Mouse (Mus musculus): ENCODE measurements at regions not wholly inside any gene's neighbourhood (a gene's known extent, or its start where the extent isn't known, plus 50 kb on each side); places are given as distances from the start of the nearest gene placed in this dataset.
"Not testable (repeated sequence)": the region's sequence is repeated elsewhere in the genome, so short reads cannot be mapped to it uniquely, and the experiment has no call there.

GRCm38 (mm10) chr5:77809844-77810243 is 402.0 kb upstream of the Igfbp7 start:
- no peak for DNase-seq

GRCm38 (mm10) chr5:77807726-77808125 is 399.9 kb upstream of the Igfbp7 start:
- peak; percentile 31 to 54 for DNase-seq

- DNase-seq, result no peak
These were observed 398.7 kb upstream of the Igfbp7 start for GRCm38 (mm10) chr5:77806334-77807157.

- no peak for DNase-seq
These were observed 398.0 kb upstream of the Igfbp7 start for GRCm38 (mm10) chr5:77805796-77806195.

GRCm38 (mm10) chr5:77805303-77805702 is 397.5 kb upstream of the Igfbp7 start:
- DNase-seq, result no peak

- peak in 1 of 2 experiments; percentile 6 for DNase-seq
These were observed 396.3 kb upstream of the Igfbp7 start for GRCm38 (mm10) chr5:77804113-77804512.

- DNase-seq, result peak; percentile 32 to 65
These were observed 395.7 kb upstream of the Igfbp7 start for GRCm38 (mm10) chr5:77803562-77803961.

GRCm38 (mm10) chr5:77796960-77797359 is 389.1 kb upstream of the Igfbp7 start:
- no peak for DNase-seq

GRCm38 (mm10) chr5:77795766-77796165 is 387.9 kb upstream of the Igfbp7 start:
- no peak for DNase-seq

GRCm38 (mm10) chr5:77783953-77784352 is 376.1 kb upstream of the Igfbp7 start:
- no peak for DNase-seq

GRCm38 (mm10) chr5:77762426-77763042 is 354.7 kb upstream of the Igfbp7 start:
- no peak for DNase-seq

- no peak for DNase-seq
These were observed 354.2 kb upstream of the Igfbp7 start for GRCm38 (mm10) chr5:77762013-77762412.

- DNase-seq, result no peak
These were observed 341.1 kb upstream of the Igfbp7 start for GRCm38 (mm10) chr5:77748933-77749332.

- DNase-seq, result no peak
These were observed 338.8 kb upstream of the Igfbp7 start for GRCm38 (mm10) chr5:77746604-77747003.

- DNase-seq, result no peak
These were observed 335.6 kb upstream of the Igfbp7 start for GRCm38 (mm10) chr5:77743467-77743866.

- DNase-seq, result not testable (repeated sequence)
These were observed 322.4 kb upstream of the Igfbp7 start for GRCm38 (mm10) chr5:77730286-77730685.

- no peak for DNase-seq
These were observed 273.8 kb upstream of the Igfbp7 start for GRCm38 (mm10) chr5:77681592-77681991.

GRCm38 (mm10) chr5:77672073-77672924 is 264.5 kb upstream of the Igfbp7 start:
- DNase-seq, result no peak

GRCm38 (mm10) chr5:77663096-77663495 is 255.3 kb upstream of the Igfbp7 start:
- DNase-seq, result no peak

GRCm38 (mm10) chr5:77659016-77659415 is 251.2 kb upstream of the Igfbp7 start:
- DNase-seq, result no peak

- DNase-seq, result no peak
These were observed 236.8 kb upstream of the Igfbp7 start for GRCm38 (mm10) chr5:77644651-77645050.

GRCm38 (mm10) chr5:77620402-77620801 is 212.6 kb upstream of the Igfbp7 start:
- no peak for DNase-seq

GRCm38 (mm10) chr5:77610496-77610895 is 202.7 kb upstream of the Igfbp7 start:
- DNase-seq, result no peak

Measured in cerebellum, adult 18-20 months (tissue).